Mouse (Mus musculus) hindbrain, embryonic 16.5 days (tissue): ENCODE data around the gene Phb. TPM values are rescaled to one million over a fixed set of nuclear protein-coding genes. Genes with fewer than 3 reads are reported as not detected.

Experiments
- ATAC-seq: fragments of 200-750 bp; cut with Nextera tagmentation; 2 replicates; pipeline ENCODE4 v1.8.0; 2017; ENCODE audit warnings: moderate TSS enrichment, moderate library complexity
- H3K27ac ChIP-seq: fragments of 300-500 bp; sonication (generic); 2 replicates; pipeline ENCODE4 v1.5.1; 2014; ENCODE audit warnings: low read depth, mild to moderate bottlenecking, control low read depth, low read length, moderate library complexity
- H3K27me3 ChIP-seq: fragments of 300-500 bp; sonication (generic); replicated peaks from 2 replicates; pipeline ENCODE4 v1.6.1; 2014; ENCODE audit warnings: low read length; ENCODE audit not compliant: control insufficient read depth, insufficient read depth
- H3K36me3 ChIP-seq: fragments of 300-500 bp; sonication (generic); 2 replicates; pipeline ENCODE4 v1.6.1; 2014; ENCODE audit warnings: mild to moderate bottlenecking, low read length, moderate library complexity, mixed read lengths; ENCODE audit not compliant: control insufficient read depth, insufficient read depth
- H3K4me1 ChIP-seq: fragments of 300-500 bp; sonication (generic); 2 replicates; pipeline ENCODE4 v1.6.1; 2014; ENCODE audit warnings: low read depth, low read length; ENCODE audit not compliant: control insufficient read depth, insufficient read depth
- H3K4me2 ChIP-seq: fragments of 300-500 bp; sonication (generic); 2 replicates; pipeline ENCODE4 v1.6.1; 2014; ENCODE audit warnings: mild to moderate bottlenecking, low read length, control low read depth, moderate library complexity
- H3K4me3 ChIP-seq: fragments of 300-500 bp; sonication (generic); 2 replicates; pipeline ENCODE4 v1.5.1; 2014; ENCODE audit warnings: mild to moderate bottlenecking, low read length, control low read depth, moderate library complexity
- H3K9ac ChIP-seq: fragments of 300-500 bp; sonication (generic); 2 replicates; pipeline ENCODE4 v1.6.1; 2014; ENCODE audit warnings: low read depth, mild to moderate bottlenecking, control low read depth, low read length, moderate library complexity
- H3K9me3 ChIP-seq: fragments of 300-500 bp; sonication (generic); 2 replicates; pipeline ENCODE4 v1.6.1; 2014; ENCODE audit warnings: mild to moderate bottlenecking, low read length, moderate library complexity; ENCODE audit not compliant: control insufficient read depth
- whole genome bisulfite sequencing: fragments of 180-500 bp; shearing (Covaris S2); extraction: QIAGEN DNeasy Blood & Tissue Kit; methylation state at CpG from one replicate; pipeline ENCODE4 v1.1.7; 2014; 5-methylcytosine and 5-hydroxymethylcytosine counted together
- polyA plus RNA-seq: library from polyadenylated mRNA; unstranded; fragments of >200 nt; fragmentation: Nextera tagmentation; extraction: Ambion mirVana; gene quantifications from 2 replicates; pipeline ENCODE4 v1.2.1, GENCODE M21; 2015

The Phb gene
- polyA plus RNA-seq, result 189 and 198 TPM in 2 replicates

DNA sequence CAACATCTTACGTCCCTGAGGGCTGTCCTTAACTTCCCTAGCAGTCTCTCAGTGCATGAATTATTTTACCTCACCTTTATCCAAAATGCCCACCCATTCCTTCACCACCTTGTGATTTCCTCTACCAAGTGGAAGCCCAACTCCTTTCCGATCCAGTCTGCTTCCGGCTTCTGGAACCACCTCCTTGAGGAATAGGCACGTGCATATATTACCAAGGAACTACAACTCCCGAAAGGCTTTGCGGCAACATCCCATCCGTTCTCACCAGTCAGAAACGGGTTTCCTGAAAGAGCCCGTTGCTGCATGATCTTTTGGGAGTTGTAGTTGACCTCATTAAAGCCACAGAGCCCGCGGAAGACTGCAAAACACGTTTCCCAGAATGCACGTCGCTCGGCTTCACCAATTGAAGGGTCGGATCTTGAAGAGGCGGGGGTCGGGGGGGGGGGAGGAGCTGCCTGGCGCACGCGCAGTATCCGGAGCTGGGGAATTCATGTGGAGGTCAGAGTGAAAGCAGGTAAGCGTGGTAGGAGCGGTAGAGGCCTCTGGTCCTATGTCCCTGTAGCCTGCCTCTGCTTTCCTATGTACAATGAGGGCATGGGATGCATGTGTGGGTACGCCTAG lies at the start of gene Phb:
Gene Phb, plus strand, starts transcription at position 429 of the 621 bp plus-strand sequence.
- Histone ChIP-seq H3K9me3 (no peaks in the 10 kb centered on the region), H3K36me3 (peaks cover 2% of the 10 kb centered on the region; the same call in 1 of the 2 replicates), H3K9ac (peak within 1 kb of the TSS; percentile 80), H3K4me3 (peak within 1 kb of the TSS; percentile 87), H3K4me1 (peaks cover 6% of the 10 kb centered on the region), H3K4me2 (peak within 1 kb of the TSS; percentile 90), H3K27ac (peak within 1 kb of the TSS; percentile 59; the same call in 1 of the 2 replicates), H3K27me3 (no peaks in the 10 kb centered on the region; the same call in 1 of the 2 replicates)
- WGBS, result under 1% methylated on average over 25 of the region's 25 CpGs
- ATAC-seq, result peak; percentile 99

DNA sequence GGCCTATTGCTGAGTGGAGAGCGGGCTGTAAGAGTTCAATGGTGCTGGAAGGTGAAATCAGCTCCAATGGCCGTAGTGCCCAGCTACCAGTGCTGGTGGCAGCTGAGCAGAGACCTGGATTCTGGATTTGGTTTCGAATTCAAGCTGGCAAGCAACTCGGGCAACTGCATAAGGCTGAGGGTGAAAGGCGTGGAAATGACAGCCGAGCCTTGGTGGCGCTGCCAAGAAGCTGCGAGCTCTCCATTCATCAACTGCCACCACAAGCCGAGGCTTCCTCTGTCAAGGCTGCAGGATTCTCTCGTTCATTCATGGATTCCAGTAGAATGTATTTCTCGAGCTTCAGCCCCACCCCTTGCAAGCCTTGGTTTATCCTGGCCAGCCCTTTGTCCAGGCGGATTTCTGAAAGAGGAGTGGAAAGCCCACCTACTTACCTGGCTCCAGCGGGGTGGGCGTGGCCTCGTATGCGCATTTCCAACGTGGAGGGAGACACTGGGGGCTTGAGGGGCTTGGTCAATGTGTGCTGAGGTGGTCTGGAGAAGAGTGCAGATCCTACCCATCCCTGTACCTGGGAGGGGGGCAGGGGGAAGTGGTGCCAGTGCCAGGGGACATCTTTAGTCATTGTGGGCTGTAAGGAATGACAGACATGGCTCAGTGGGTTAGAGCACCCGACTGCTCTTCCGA lies 48.8 kb upstream of the Phb start:
- Histone ChIP-seq H3K27me3 (no peaks in the 10 kb centered on the region), H3K4me3 (no peak overlapping the region), H3K4me2 (peak overlapping the region; percentile 21; the same call in 1 of the 2 replicates), H3K9ac (0 out of 2 replicates have a peak overlapping the region, but pooled peaks have one; percentile 18), H3K4me1 (peaks cover 10% of the 10 kb centered on the region), H3K9me3 (no peaks in the 10 kb centered on the region), H3K36me3 (no peaks in the 10 kb centered on the region), H3K27ac (peak overlapping the region; percentile 37; the same call in 1 of the 2 replicates)
- ATAC-seq, result peak; percentile 55
- 39% methylated on average over 19 of the region's 19 CpGs for WGBS

DNA sequence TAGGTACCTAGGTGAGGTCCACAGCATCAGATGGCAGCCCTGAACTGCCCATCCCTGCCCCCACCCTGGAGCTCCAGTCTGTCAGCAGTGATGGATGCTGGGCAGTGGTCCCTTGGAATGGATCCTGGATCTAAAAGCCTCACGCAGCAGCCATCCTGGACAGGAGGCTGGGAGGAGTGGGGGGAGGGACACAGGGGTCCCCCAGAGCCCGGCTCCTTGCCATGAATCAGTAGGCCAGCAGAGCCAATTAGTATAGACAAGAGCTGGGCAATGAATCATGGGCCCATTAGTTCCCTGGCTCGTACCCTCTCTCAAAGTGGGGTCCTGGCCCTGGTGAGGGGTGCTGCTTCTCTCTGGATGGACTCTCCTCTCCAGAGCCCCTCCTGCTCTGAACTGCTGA lies 47.7 kb upstream of the Phb start:
- Histone ChIP-seq H3K27me3 (no peaks in the 10 kb centered on the region), H3K4me3 (no peak overlapping the region), H3K9me3 (no peaks in the 10 kb centered on the region), H3K4me2 (no peak overlapping the region), H3K27ac (no peak overlapping the region), H3K9ac (no peak overlapping the region), H3K36me3 (no peaks in the 10 kb centered on the region), H3K4me1 (peaks cover 10% of the 10 kb centered on the region)
- 41% methylated on average over 3 of the region's 3 CpGs for WGBS
- peak; percentile 70 for ATAC-seq

DNA sequence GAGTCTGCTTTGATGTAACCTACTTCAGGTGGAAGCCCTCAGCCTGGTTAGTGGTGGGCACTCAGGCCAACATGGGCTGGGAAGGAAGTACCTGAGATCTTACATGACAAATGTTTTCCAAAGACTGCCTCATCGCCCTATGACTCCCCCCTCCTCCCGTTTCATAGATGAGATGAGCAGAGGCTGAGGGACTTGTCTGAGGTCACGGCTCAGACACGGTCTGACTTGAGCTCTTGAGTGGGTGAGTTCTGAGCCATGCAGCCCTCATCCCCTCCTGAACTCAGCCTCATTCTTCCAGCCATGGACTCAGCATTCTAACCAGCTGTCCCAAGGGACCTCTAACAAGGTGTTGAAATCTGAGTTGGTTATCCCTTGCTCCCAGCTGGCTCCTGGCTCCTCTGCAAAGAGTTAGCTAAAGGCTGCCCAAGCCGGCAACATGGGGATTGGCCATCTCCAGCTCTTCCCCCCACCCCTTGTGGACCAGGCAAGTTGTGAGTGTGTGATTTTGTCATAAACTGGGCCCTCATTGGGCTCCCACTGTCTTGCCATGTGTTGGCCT lies 46.8 kb upstream of the Phb start:
- Histone ChIP-seq H3K9ac (no peak overlapping the region), H3K9me3 (no peaks in the 10 kb centered on the region), H3K4me2 (no peak overlapping the region), H3K4me1 (peaks cover 10% of the 10 kb centered on the region), H3K4me3 (no peak overlapping the region), H3K27ac (no peak overlapping the region), H3K27me3 (no peaks in the 10 kb centered on the region), H3K36me3 (no peaks in the 10 kb centered on the region)
- WGBS, result 86% methylated on average over 5 of the region's 5 CpGs
- ATAC-seq, result no peak

DNA sequence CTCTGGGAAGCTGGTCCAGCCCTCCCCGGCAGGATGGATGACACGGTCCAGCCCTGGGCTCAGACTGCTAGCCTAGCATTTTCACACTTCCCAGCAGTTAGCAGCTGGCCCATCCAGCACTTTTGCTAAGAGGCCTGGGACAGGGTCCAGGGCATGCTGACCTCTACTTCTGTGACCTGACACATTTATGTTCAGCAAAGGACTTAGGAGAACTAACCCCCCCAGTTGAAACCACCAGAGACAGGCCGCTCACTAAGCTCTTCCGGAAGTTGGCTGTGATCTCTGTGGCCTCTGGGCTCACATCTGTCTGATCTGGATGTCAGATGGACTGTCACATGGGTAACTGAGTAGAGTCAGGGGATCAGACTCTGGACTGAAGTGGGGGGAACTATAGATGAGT lies 45.7 kb upstream of the Phb start:
- Histone ChIP-seq H3K27me3 (no peaks in the 10 kb centered on the region), H3K9me3 (no peaks in the 10 kb centered on the region), H3K9ac (no peak overlapping the region), H3K36me3 (no peaks in the 10 kb centered on the region), H3K27ac (no peak overlapping the region), H3K4me2 (no peak overlapping the region), H3K4me1 (peaks cover 10% of the 10 kb centered on the region), H3K4me3 (no peak overlapping the region)
- ATAC-seq, result no peak
- WGBS, result 59% methylated on average over 4 of the region's 4 CpGs

DNA sequence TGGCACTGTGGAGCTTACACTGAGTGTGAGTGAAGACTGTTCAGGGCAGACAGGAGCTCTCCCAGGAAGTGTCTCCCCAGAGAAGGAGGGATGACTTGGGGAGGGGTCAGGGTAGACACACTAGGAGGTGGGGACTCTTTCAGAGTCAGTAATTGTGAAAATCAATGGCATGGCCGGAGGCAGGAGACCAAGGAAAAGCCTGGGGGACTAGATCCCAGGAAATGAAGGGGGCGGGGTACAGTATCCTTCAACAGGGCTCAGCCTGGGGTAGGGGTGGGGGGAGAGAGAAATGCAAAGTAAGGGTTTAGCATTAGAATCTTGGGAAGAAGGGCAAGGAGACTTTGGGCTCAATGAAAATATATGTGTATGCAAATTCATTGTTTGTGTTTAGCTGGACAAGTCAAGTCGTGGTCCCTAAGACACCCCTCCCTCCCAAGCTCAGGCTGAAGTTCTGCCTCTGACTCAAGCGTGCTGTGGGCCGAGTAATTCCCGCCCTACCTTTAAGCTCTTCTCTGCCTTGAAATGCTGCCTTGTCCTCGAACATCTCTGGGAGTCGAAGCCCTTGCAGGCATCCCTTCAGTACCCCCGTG lies 45.1 kb upstream of the Phb start:
- 34% methylated on average over 7 of the region's 9 CpGs for WGBS
- no peak overlapping the region for H3K9ac ChIP-seq
- no peak overlapping the region for H3K27ac ChIP-seq
- ATAC-seq, result no peak
- H3K4me1 ChIP-seq, result peaks cover 10% of the 10 kb centered on the region
- H3K27me3 ChIP-seq, result no peaks in the 10 kb centered on the region
- no peaks in the 10 kb centered on the region for H3K9me3 ChIP-seq
- no peaks in the 10 kb centered on the region for H3K36me3 ChIP-seq
- H3K4me3 ChIP-seq, result no peak overlapping the region
- no peak overlapping the region for H3K4me2 ChIP-seq

DNA sequence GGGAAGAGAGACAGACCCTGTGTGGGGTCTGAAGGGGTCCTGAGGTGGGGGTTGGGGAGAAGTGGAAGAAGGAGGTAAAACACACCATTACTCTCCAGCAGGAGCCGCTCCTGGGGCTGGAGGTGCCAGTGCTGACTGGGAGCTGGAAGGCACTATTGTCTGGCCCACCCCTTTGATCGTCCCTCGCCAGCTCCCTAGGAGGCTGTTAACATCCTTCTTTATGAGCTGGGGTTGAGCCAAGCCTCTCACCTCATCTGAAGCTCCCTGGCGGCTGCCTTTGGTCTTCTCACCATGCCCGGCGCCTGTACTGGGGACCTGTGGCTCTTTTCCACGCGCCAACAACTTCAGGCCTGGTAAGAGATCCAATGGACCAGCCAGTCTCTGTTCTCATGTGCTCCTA lies 44.3 kb upstream of the Phb start:
- H3K4me3 ChIP-seq, result no peak overlapping the region
- no peak overlapping the region for H3K9ac ChIP-seq
- H3K9me3 ChIP-seq, result no peaks in the 10 kb centered on the region
- H3K4me1 ChIP-seq, result peaks cover 10% of the 10 kb centered on the region
- H3K27me3 ChIP-seq, result no peaks in the 10 kb centered on the region
- no peaks in the 10 kb centered on the region for H3K36me3 ChIP-seq
- H3K27ac ChIP-seq, result no peak overlapping the region
- H3K4me2 ChIP-seq, result no peak overlapping the region
- no peak for ATAC-seq
- 18% methylated on average over 8 of the region's 8 CpGs for WGBS

DNA sequence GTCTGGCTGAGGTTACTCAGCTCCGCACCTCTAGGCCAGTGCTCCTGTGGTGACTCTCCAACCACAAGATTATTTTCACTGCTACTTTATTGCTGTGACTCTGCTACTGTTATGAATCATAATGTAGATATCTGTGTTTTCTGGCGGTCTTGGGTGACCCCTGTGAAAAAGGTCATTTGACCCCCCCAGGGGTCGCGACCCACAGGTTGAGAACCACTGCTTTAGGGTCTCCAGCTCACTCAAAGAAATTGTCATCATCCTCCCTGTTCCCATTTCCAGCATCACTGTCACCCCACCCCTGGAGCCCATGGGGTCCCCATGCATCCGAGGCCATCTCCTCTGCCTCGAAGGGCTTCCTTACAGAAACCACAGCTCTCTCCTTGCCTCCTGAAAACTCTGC lies 36.2 kb upstream of the Phb start:
- Histone ChIP-seq H3K4me2 (no peak overlapping the region), H3K4me1 (no peaks in the 10 kb centered on the region), H3K27me3 (no peaks in the 10 kb centered on the region), H3K9me3 (no peaks in the 10 kb centered on the region), H3K4me3 (no peak overlapping the region), H3K36me3 (no peaks in the 10 kb centered on the region), H3K27ac (no peak overlapping the region), H3K9ac (no peak overlapping the region)
- WGBS, result 90% methylated on average over 6 of the region's 6 CpGs
- ATAC-seq, result no peak

DNA sequence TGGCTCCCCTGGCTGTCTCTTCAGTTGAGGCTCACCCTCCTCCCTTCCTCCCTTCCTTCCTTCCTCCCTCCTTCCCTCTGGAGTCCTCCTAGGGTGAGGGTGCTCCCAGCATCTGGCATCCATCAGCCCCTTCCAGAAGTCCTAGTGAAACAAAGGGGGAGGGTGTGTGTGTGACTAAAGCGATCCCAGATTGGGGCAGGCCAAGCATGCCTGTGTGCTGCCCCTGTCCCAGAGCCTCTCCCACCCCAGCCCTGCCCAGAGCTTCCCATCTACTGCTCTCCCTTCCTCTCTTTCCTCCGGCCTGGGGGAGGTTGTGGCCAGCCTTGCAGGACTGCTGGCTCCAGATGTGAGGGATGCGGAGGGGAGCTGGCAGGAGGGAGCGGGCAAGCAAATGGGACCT lies 35.5 kb upstream of the Phb start:
- no peaks in the 10 kb centered on the region for H3K36me3 ChIP-seq
- H3K4me2 ChIP-seq, result no peak overlapping the region
- no peak overlapping the region for H3K9ac ChIP-seq
- no peak overlapping the region for H3K27ac ChIP-seq
- H3K4me1 ChIP-seq, result no peaks in the 10 kb centered on the region
- H3K4me3 ChIP-seq, result no peak overlapping the region
- no peaks in the 10 kb centered on the region for H3K9me3 ChIP-seq
- no peak for ATAC-seq
- WGBS, result 80% methylated on average over 4 of the region's 4 CpGs
- no peaks in the 10 kb centered on the region for H3K27me3 ChIP-seq
